Mouse (Mus musculus) right cerebral cortex, postnatal 25 days (tissue): ENCODE measurements at regions not wholly inside any gene's neighbourhood (a gene's known extent, or its start where the extent isn't known, plus 50 kb on each side); places are given as distances from the start of the nearest gene placed in this dataset.

ENCODE experiments used
- DNase-seq: peaks from one replicate; pipeline ENCODE4 v3.0.0; 2022

DNA sequence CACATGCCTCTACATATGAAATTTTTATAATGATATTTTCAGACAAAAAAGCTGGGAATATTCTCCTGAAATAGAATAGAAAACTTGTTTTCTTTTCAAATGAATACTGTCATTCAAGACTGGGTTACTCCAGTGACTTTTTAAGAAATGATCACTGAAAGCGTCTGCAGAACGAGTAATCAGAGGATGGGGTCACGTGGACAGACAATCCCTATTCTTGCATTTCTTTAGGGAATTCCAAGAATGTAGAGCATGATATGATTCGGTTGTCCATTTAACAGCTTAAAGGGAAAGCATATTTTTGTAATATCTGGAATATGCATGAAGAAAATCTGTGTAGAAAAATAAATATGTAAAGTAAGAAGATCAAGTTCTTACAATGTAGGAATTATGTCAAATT is 65.6 kb downstream of the 4933402N22Rik start:
- no peak for DNase-seq

DNA sequence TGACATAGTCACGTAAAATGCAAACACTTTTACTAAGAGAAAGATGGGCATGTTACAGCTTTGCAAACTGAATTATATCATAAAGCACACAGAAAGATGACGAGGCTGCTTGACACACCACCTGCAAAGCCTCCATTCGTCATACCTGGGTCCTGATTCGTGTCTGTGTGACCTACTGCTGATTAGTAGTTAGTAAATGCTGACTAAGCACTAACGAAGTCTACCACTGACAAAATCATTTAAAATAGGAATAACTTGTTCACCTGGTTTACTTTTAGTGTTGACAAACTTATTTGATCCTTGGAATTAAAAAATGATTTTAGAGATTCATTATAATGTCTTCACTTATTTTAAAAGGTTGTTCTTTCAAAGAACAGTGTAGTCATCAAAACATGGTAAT is 71.3 kb downstream of the 4933402N22Rik start:
- DNase-seq: no peak

DNA sequence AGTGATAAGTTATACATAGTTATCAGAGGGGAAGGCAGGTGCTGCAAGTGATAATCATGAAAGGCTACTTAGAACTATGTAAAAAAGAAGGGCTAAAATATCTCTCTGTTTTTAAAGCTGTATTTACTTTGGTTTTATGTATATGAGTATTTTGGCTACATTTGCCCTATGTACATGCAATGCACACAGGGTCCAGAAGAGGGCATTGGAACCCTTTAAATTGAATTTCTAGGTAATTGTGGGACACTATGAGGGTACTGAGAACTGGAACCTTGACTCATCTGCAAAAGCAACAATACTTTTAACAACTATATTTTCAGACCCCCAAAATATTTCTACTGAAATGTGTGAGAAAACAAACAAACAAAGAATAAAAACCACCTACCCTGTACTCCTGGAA is 82.9 kb downstream of the 4933402N22Rik start:
- DNase-seq: no peak

DNA sequence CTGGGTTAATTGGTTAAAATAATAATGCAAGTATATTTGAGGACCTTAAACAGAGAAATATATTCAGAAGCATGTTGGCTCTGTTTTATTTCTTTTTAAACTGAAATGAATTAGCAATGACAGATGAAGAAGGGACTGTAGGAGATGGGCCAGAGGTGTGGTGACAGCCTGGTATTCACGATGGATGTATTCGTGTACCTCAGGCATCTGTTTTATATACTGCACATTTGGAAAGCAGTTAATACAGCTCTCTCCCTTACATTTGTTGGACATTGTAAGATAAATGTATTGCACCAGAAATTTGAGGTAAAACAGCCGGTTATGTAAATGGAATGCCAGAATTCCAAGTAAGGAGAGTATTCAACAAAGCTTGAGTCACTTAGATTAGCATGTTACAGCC is 88.6 kb downstream of the 4933402N22Rik start:
- no peak for DNase-seq

DNA sequence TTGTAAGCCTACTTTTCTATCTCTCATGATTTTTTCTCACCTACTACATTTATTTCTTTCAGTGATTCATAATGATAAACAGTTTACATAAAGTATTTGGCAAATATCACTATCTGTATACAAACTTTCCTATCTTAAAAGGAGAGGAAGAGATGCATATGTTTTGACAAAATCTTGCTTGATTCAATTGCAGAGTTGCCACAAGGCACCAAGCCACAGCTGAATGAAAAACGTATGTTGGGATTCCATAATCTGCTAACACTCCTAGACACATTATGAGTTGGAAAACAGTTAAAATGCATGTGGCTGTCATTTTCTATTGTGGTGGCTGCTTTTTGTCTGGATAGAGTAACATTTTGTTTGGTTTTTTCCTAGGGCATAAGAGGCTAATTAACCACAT is 98.5 kb downstream of the 4933402N22Rik start:
- no peak for DNase-seq

DNA sequence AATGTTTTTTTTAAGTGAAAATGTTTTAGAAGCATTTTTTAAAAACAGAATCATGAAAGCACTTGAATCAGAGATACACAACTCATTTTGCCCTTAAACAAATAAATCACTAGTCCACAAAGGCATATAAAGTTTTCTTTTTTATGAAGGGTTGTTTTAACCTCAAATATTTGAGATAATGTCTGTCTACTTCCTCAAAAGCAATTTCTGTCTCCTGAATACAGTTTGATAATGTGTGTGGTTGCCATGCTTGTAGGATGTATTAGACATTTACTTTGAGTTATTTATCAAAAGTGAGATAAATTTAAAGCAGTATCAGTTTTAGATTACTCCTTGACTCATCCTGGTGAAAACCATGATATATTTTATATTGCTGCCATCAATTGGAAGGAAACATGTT is 102.6 kb downstream of the 4933402N22Rik start:
- no peak for DNase-seq

DNA sequence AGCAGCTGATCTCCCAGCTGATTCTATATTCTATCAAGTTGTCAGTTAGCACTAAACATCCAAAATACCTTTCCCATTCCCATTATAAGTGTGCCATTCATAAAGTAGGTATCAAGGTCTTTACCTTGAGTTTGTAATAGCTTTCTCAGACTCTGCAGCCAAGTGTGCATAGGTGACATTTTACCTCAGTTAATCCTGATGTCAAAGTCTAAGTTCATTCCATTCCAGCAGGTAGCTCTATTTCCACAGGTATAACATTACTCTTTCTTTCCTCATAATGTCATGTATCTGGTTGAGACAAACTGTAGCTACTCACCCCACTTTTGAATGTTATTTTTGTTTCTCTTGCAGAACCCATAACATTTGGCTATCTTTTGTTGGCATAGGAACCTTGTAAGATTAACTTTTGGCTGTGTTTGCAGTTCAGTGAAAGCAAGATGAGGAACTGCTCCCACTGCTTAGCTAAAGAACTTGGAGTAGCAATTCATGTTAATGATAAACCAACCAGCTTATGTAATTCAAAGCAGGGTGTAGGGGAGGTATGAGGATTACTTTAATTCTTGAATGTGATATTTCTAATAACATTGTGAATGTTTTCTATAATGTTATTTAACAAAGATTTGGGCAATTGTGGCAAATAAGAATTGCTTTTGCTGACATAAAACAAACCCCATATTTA is 107.0 kb downstream of the 4933402N22Rik start:
- DNase-seq: no peak

DNA sequence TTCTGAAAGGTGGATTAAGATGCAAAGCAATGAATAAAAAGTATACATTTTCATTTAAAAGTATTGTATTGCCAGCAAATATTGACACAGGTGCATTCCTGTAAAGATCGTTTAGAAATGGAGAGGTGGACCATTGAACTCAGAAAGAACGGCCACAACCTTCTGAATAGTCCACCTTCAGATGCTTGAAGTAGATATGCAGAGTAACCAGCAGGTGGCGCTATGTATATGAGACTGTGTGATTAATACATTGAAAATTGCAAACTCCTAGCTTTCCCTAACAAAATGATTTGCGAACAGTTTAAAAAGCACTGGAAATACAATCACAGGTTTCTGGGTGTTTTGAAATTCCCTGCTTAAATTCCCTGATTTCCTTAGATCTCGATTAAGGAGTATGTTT is 112.2 kb downstream of the 4933402N22Rik start:
- DNase-seq: peak; percentile 18

DNA sequence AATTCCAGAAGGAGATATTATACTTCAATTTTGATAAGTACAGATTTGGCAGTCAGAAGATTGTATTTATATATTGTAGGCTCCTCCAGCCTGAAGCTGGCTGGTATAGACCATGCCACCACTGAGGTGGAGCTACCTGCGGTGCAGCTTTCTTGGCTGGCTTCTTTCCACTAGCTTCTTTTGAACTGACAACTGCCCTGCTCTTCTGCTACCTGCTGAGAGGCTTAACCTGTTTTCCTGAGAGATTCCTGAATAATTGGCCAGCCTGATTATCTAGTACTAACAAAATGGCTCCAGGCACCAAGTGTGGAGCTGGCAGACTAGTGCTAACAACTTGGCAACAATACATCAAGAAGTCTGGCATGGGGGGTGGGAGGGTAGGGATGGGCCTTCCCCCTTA is 132.0 kb downstream of the 4933402N22Rik start:
- DNase-seq: no peak

DNA sequence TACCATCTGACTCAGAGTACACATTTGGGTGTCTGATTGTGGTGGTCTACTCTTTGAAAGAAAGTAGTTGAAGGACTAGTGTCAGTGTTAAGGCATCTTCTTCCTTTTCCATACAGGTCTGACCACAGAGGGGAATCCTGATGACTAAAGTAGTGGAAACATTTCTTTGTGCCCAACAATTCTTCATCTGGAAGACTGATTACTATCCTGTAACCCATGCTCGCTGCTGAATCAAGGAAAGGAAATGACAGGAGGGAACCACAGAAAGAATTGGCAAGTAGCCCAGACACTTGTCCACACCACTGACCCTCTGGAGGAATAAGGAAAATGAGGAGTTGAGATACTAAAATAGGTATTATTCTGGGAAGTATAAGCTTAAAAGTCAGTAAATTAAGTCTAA is 162.3 kb downstream of the 4933402N22Rik start:
- no peak for DNase-seq

DNA sequence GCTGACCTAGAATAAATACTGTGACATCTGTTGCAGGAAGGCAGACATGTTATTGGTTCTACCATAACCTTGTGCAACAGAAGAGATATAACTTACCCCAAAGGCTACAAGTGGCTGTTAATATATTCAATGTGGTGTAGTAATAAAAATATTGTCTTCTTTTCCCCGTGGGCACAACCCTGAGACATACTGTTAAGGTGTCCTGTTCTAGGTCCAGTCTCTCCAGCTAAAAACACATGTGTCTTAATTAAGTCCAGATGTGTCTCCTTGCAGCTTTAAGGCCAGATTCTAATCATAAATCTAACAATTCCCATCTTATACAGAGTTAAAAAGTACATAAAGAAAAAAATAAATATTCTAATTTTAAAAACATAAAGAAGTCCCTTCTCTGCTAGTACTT is 175.8 kb downstream of the 4933402N22Rik start:
- DNase-seq: no peak

DNA sequence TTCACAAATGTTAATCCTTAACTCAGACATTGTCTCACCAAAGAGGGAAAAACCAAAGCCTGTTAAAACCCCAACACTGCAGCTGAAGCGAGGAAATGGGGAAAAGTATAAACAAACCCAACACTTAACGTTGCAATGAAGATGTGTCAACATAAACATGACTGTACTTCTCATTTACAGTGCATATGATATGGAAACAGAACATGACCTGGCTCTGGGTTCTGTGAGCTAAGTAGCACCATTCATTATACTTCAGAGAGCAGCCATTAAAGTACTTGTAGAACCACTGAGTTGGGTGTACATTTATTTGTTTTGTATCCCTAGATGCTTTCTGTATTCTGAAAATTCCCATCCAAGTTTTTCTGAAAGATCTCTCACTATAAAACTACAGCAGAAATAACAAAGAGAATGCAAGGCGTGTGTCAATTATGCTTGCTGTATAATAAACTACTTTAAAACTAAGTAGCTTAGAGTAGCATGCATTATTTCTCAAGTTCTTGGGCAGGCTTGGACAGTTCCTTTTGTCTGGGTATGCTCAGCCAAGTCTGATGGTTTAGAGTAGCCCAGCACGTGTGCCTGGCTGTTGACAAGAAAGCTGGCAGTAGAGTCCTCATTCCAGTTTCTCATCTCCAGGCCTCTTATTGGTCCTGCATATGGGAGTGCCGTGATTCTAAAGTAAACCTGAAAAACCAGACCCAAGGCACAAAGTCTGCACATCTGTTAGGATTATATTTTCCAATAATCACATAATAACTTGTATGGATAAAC is 198.9 kb downstream of the 4933402N22Rik start:
- no peak for DNase-seq

DNA sequence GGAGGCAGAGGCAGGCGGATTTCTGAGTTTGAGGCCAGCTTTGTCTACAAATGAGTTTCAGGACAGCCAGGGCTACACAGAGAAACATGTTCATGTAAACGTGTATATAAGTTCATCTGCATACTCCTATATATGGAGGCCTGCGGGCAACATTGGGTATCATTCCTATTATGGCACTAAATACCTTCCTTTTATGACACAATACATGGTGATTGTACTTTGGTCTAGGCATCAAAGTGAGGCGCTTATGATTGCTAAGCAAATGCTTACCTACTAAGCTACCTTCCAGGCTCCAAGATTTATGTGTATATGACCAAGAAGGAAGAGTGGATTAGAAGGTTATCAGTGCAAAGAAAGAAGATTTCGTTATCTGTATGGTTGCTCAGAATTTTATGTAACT is 207.1 kb downstream of the 4933402N22Rik start:
- DNase-seq: no peak

DNA sequence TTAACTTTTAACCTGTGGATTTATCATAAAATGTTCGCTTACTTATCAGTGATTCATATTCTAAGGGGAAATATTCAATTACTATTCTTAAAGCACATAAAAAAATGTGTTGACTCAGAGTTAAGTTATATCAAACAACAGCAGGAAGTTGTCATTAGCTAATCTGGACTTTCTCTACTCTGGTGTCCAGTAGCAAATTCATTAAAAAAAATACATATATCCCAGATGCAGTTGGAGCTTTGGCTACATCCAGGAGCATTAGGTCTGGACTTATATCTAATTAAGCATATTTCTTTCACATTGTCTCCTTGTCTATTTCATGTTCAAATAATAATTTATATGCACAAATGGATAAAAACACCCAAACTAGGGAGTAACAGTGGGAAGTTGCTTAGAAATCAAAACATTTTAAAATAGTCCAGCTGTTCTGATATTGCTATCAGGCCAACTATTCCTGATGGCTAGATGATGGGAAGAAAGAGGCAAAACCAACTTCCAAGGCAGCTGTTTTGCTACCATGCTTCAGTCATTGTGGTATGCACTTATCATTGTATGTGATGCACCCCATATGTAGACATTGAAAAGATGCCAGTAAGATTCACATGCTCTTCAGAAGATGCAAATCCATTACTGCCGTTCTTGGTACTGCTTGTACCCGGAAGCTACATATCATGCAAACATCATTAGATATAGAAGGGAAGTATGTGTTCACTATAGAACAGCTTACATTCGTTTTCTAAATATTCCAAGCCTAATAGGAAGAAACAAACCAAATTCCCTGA is 209.8 kb downstream of the 4933402N22Rik start:
- DNase-seq: no peak

DNA sequence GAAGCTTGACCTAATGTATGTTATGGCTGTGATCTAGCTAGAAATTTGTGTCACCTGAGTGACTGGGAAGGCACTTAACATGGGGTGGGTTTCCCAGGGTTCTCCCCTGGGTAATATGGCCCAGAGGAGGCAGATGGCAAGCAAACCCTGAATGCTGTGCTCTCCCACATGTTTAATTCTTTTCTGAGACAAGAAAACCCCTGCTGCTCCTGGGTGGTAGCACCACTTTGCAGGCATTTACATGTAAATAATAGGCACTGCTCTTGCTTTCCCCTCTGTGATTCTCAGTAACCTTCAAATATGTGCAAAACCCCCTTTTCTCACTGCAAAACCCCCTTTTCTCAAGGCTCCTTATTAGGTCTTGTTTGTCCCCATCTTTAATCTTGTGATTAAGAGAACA is 221.1 kb downstream of the 4933402N22Rik start:
- DNase-seq: no peak

DNA sequence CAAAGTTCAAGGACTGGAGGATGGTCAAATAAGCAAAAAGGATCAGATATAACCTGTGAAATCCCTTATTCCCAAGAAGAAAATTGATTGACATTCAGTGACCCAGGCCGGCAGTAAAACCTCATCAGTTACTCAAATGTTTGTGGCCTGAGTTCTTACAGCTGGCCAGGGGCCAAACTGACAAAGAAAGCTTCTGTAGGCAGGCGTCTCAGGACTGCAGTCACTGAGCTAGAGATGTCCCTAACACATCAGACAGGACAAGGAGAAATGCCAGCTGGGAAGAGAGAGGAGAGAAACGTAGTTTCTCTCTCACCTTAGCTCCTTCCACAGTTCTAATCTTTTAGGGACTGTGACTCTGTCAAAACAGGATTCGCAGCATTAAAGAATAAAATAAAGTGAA is 229.9 kb upstream of the Sema3d start:
- DNase-seq: no peak

DNA sequence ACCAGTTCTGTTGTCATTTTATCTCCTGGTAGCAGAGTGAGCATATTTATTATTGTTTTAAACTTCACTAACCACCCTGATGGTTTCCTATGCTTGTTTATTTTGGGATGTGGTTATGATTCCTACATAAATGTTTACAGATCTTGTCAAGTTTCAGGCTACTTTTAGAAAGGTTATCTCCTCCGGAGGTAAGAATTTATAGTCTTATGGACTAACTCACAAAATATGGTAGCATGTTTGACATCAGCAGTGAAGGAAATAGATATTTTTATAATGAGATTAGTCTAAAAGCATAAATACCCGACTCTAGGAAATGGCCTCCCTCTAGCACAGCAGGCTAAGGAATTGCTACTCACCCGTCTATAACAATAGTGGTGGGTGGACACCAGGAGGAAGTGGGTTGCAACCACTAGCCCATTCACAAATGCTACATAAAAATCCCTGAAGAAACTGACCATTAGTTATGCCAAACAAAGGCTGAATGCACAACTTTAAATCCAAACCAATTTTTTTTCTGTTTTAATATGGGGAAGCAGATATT is 228.6 kb upstream of the Sema3d start:
- no peak for DNase-seq

DNA sequence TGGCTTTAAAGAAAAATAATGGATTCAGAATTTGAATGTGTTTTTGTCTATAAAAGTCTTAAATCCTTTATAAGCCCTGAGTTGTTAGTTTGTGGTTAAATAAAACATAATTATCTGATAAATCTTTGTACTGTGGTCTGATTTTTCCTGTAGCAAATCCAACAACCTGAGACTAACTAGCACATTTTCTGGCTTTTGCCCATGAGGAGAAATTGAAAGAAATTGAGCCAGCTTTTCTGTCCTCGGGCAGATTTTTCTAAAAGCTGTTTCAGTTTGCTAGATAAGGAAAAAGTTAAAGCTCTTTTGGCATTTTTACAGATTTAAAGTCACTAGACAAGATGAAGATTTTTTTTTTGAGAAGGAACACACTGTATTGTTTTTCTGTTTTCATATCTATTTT is 191.5 kb upstream of the Sema3d start:
- DNase-seq: no peak

DNA sequence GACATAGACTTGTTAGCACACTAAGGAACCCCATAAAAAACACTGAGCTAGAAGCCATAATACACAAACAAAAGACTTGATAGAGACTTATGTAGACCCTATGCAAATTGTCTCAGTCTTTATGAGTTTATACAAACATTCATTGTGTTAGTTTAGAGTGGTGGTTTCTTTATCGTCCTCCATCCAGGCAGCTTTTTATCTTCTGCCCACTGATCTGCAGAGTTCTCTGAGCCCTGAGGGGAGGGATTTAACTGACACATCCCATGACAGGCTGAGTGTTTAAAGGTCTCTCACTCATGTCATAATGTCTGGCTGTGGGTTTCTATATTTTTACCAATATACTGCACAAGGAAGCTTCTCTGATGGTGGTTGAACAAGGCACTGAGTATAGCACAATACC is 175.7 kb upstream of the Sema3d start:
- no peak for DNase-seq

DNA sequence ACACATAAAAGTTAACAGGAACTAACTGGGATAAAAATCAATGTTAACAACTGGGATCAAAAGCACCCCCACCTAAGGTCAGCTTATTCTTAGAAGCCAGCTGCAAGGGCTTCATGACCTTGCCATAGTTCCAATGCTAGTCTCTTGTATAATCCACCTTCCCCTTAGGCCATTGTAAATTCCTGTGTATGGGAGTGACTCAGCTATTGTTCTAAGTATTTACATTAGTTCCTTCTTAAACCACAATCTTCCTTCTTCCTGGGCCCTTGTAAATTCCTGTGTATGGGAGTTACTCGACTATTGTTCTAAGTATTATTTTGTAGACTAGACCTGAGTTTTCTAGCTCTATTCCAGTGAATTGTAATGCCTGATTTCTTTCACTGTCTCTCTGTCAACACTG is 173.6 kb upstream of the Sema3d start:
- no peak for DNase-seq

DNA sequence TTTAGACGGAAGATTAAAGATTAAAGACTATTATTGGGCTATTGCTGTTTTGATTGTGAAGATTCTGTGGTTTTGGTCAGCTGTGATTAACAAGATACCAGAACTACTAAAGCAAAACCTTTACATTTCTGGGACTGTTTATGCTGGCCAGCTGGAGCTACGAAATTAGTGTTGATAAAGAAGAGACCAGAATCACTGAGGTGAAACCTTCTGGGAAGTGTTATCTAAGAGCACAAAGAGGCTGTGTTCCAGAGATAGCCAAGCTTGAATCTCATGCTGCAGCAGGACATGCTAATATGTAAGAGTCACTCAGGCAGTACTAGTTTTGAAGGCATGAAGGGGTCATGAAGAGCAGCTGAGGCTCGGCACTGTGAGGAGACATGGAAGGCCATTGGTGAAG is 169.7 kb upstream of the Sema3d start:
- no peak for DNase-seq

DNA sequence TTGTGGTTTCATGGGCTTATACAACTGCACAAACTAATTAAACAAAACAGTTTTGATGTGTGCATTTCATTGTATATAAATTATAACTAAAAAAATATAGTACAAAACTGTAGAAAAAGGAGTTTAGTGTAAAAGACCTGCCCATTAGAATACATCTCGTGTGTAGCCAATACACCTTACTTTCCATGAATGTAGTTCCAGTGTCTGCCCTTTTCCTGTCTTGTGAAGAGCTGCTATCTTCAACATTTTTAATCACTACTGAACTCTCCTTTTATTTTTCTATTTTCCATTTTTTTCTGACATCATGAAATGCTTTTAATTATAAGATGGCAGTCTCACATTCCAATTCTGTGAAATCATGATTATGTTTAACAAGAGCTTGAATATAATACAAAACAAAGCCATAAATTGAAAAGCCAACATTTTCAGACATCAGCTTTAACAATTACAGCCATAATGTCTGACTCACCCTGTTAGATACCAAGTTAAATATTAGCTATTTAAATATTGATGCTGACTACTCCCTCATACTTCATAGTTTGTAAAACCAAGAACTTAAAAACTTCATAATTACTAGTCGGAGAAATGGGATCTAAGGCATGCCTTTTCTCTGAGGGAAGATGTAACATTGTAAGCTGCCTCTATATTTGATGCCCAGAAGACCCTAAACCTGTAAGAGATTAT is 163.6 kb upstream of the Sema3d start:
- DNase-seq: no peak

DNA sequence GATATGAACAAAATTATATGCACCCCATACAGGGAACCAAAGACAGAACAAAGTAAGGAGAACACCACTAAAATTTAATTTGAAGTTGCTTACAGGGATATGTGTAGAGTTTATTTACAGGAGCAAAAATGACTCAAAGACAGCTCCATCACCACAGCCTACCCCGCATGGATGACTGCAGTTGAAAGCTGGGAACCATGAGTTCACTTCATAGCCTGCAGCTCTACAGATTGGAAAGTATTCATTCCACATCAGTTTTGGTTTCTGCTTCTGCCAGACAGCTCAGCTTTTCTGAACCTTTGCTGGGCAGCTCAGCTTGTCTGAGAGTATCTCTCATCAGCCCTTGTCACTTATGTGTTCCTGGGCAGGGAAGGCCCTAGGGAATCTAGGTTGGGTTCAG is 160.6 kb upstream of the Sema3d start:
- DNase-seq: no peak
